Mouse (Mus musculus) ES-E14 (cell line): ENCODE results near the gene Ppm1l. TPM values are rescaled to one million over a fixed set of nuclear protein-coding genes. Genes with fewer than 3 reads are reported as not detected.

Experiments used
- DNase-seq: peaks from one replicate; pipeline ENCODE4 v3.0.0-alpha.2; 2013; ENCODE audit warnings: low read depth, low spot score
- H3K27ac ChIP-seq: 2 replicates; pipeline ENCODE4 v1.5.1; 2012; ENCODE audit warnings: low read depth, mild to moderate bottlenecking, low read length, moderate library complexity, mixed read lengths; ENCODE audit not compliant: poor library complexity, insufficient read depth, severe bottlenecking
- H3K36me3 ChIP-seq: 2 replicates; pipeline ENCODE4 v1.6.1; 2012; ENCODE audit warnings: mild to moderate bottlenecking, low read length, moderate library complexity, mixed read lengths; ENCODE audit not compliant: control insufficient read depth, poor library complexity, insufficient read depth, severe bottlenecking
- H3K4me1 ChIP-seq, 2 experiments: fragments of 150-350 bp in 1 of 2; sonication (generic) in 1 of 2; 2 replicates each; pipeline ENCODE4 v1.6.1; 2012; ENCODE audit warnings: low read length in 2 of 2, mild to moderate bottlenecking in 1 of 2, mixed read lengths in 1 of 2; ENCODE audit not compliant: control insufficient read depth in 2 of 2, insufficient read depth in 2 of 2, poor library complexity in 1 of 2
- H3K4me3 ChIP-seq, 2 experiments: fragments of 150-350 bp in 1 of 2; sonication (generic) in 1 of 2; 2 replicates each; pipeline ENCODE4 v1.5.1; 2012; ENCODE audit warnings: low read length in 2 of 2, low read depth in 1 of 2, mild to moderate bottlenecking in 1 of 2, mixed read lengths in 1 of 2; ENCODE audit not compliant: insufficient read depth in 1 of 2, poor library complexity in 1 of 2, severe bottlenecking in 1 of 2
- H3K9ac ChIP-seq: 2 replicates; pipeline ENCODE4 v1.6.1; 2012; ENCODE audit warnings: low read depth, mild to moderate bottlenecking, low read length, mixed read lengths; ENCODE audit not compliant: poor library complexity, insufficient read depth, severe bottlenecking
- H3K9me3 ChIP-seq: fragments of 150-350 bp; sonication (generic); 2 replicates; pipeline ENCODE4 v1.6.1; 2012; ENCODE audit warnings: low read depth, mild to moderate bottlenecking, low read length; ENCODE audit not compliant: control insufficient read depth, insufficient read depth
- CHD2 ChIP-seq: IDR thresholded peaks from 2 replicates; pipeline ENCODE4 v1.6.1; 2014; ENCODE audit warnings: mild to moderate bottlenecking, low read depth, low read length, inconsistent platforms
- HCFC1 ChIP-seq: IDR thresholded peaks from 2 replicates; pipeline ENCODE4 v1.6.1; 2012; ENCODE audit warnings: low read length, inconsistent platforms, borderline replicate concordance; ENCODE audit not compliant: insufficient read depth
- MAFK ChIP-seq: IDR thresholded peaks from 2 replicates; pipeline ENCODE4 v1.6.1; 2014; ENCODE audit warnings: mild to moderate bottlenecking, low read depth, low read length, inconsistent platforms; ENCODE audit not compliant: insufficient read depth
- ZC3H11A ChIP-seq: IDR thresholded peaks from 2 replicates; pipeline ENCODE4 v1.6.1; 2012; ENCODE audit warnings: low read depth, mild to moderate bottlenecking, inconsistent platforms, low read length, borderline replicate concordance
- ZNF384 ChIP-seq: IDR thresholded peaks from 2 replicates; pipeline ENCODE4 v1.6.1; 2012; ENCODE audit warnings: low read depth, low read length, inconsistent platforms
- in situ Hi-C, 2 experiments: fragments of 600-800 bp; cut with MboI; formaldehyde crosslinking; loops; one replicate each; pipeline ENCODE4 v1.15.1; 2025; ENCODE audit warnings: low sequenced_read_pairs in 2 of 2, inconsistent platforms in 1 of 2; ENCODE audit not compliant: unreplicated experiment in 2 of 2
- total RNA-seq: library from RNA; depleted of rRNA; stranded (reverse); fragments of 300-350 nt; gene quantifications from 2 replicates; pipeline ENCODE4 v1.2.3, GENCODE M21; 2012

The Ppm1l gene
- total RNA-seq, 1 experiment, result 5.6 TPM

DNA sequence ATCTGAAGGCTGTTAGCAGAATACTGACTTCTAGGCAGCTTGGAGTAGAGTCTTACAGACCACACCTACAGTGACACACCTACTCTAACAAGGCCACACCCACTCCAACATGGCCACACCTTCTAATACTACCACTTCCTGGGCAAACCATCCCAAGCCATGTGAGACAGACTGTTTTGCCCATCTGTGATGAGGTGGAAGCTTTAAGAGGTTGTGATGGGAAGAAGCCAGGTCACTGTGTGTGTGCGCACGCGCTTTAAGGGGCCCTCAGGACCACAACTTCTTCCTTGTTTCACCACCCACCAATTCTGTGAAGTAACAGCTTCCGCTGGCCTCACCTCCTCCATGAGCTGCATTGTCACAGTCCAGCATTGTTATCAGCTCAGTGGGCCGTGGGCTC lies 112.7 kb downstream of the Ppm1l start:
- Histone ChIP-seq H3K4me3 (no peak overlapping the region), H3K9me3 (no peaks in the 10 kb centered on the region), H3K4me1 (no peaks in the 10 kb centered on the region), H3K9ac (no peak overlapping the region), H3K27ac (no peak overlapping the region), H3K36me3 (no peaks in the 10 kb centered on the region)
- in situ Hi-C loops, result no loop called here
- TF ChIP-seq MAFK, result no peak
- TF ChIP-seq ZNF384, result no peak
- no peak for TF ChIP-seq CHD2
- DNase-seq, result no peak

DNA sequence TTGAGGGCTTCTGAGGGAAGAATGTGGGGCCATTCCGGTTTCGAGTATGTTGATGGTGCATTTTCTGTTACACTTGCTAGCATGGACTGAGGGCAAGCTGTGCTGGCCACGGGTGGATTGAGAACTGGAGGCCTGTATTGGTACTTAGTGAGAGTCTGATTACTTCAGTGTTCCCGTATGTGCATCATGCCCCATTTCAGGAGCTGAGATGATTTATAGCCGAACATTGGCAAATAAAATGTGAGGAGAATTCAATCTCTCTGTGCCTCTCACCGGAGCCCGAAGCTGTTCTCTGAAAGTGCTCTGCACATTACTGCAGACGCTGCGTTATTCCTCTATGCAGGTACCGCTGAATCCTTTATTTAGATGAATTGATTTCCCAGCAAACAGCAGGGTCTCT lies 116.9 kb downstream of the Ppm1l start:
- in situ Hi-C loops, result no loop called here
- DNase-seq, result no peak
- no peak for TF ChIP-seq HCFC1
- no peak overlapping the region for H3K9ac ChIP-seq
- H3K9me3 ChIP-seq, result no peaks in the 10 kb centered on the region
- H3K4me3 ChIP-seq, result no peak overlapping the region
- H3K4me1 ChIP-seq, result no peaks in the 10 kb centered on the region
- no peak overlapping the region for H3K27ac ChIP-seq
- no peaks in the 10 kb centered on the region for H3K36me3 ChIP-seq

DNA sequence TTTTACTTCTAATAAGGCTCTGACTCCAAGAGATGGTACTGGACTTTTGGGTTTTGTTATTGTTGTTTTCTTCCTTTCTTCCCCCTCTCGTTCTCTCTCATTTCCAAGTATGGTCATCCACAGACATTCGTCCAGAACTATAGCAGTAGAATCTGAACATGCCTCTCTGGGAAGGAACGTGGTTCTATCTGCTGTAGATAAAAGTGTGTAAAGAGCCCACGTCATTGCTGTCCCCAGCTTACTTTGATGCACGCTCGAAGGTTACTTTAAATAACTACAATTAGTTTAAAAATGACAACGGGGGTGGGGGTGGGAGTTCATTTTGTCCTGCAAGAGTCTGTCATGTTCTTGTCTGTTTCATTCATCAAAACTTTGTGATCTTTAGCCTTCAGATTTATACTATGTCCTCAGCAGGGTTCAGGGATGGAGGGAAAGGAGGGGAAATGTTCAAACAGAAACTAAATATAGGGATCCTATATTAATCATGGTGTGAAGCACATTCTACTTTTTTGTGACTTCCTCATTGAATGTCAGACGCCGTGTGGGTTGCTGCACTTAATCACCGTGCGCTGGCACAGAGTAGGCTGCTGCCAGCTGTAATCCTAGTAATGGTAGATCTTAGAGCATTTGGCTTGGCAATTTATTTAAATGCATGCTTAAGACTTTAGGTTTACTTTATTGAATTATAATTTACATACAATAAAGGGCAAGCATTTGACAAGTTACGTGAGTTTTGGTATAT lies 122.3 kb downstream of the Ppm1l start:
- in situ Hi-C loops, result no loop called here
- H3K9me3 ChIP-seq, result no peaks in the 10 kb centered on the region
- no peak for TF ChIP-seq ZC3H11A
- no peak for TF ChIP-seq CHD2
- no peak for TF ChIP-seq MAFK
- TF ChIP-seq HCFC1, result no peak
- TF ChIP-seq ZNF384, result no peak
- no peaks in the 10 kb centered on the region for H3K4me1 ChIP-seq
- H3K4me3 ChIP-seq, result no peak overlapping the region
- no peaks in the 10 kb centered on the region for H3K36me3 ChIP-seq
- no peak for DNase-seq
- H3K9ac ChIP-seq, result no peak overlapping the region
- H3K27ac ChIP-seq, result no peak overlapping the region

DNA sequence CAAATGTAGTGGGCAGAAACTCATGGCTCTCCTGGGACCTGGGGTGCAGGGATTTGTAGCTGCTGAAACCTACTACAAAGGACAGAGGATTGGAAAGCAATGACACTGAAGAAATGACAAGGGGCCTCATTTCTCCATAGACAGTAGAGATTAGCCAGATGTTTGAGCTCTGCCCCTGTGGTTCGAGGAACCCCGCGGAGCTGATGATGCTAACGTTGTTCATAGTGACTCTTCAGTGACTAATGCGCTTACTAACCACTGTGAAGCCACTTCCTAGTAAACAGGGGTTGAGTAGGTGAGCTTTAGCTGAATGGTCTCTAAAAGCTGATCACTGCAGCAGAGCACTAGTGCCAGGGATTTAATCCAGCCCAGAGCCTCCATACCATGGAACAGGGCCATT lies 124.1 kb downstream of the Ppm1l start:
- no peak for DNase-seq
- no peak overlapping the region for H3K9ac ChIP-seq
- TF ChIP-seq ZNF384, result no peak
- no peak for TF ChIP-seq ZC3H11A
- TF ChIP-seq MAFK, result no peak
- TF ChIP-seq CHD2, result no peak
- TF ChIP-seq HCFC1, result no peak
- no peaks in the 10 kb centered on the region for H3K4me1 ChIP-seq
- no peak overlapping the region; the same call in 1 of the 2 replicates for H3K27ac ChIP-seq
- in situ Hi-C loops, result no loop called here
- no peaks in the 10 kb centered on the region for H3K36me3 ChIP-seq
- H3K4me3 ChIP-seq, result no peak overlapping the region
- H3K9me3 ChIP-seq, result no peaks in the 10 kb centered on the region

DNA sequence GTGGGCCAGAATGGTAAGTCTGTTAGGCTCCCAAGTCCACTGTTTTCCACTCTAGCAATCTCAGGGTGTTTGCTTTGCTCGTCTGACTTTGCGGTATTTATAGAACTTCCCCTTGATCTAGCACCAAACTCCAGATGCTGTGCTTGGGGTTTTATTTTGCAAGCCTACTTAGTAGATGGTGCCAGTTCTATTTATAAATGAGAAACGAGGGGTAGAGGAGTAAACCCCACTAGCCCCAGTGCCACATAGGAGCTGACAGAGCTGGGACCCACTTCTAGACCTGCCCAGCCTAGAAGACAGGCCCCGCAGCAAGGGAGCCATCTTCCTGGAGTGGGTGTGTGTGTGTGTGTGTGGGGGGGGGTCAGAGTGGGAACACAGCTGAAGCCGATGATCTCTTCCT lies 130.3 kb downstream of the Ppm1l start:
- no peak for DNase-seq
- in situ Hi-C loops, result no loop called here
- H3K36me3 ChIP-seq, result no peaks in the 10 kb centered on the region
- H3K27ac ChIP-seq, result no peak overlapping the region
- no peak overlapping the region for H3K4me3 ChIP-seq
- no peaks in the 10 kb centered on the region for H3K4me1 ChIP-seq
- H3K9me3 ChIP-seq, result no peaks in the 10 kb centered on the region
- no peak for TF ChIP-seq HCFC1
- TF ChIP-seq MAFK, result no peak
- no peak for TF ChIP-seq CHD2
- no peak for TF ChIP-seq ZC3H11A
- no peak for TF ChIP-seq ZNF384
- H3K9ac ChIP-seq, result no peak overlapping the region
